Mouse (Mus musculus) limb, embryonic 12.5 days (tissue): ENCODE data around the gene Ptges. TPM values are rescaled to one million over a fixed set of nuclear protein-coding genes. Genes with fewer than 3 reads are reported as not detected.
A peak's percentile ranks its signal among the peaks of the same experiment; 100 is the strongest.
"Not testable (repeated sequence)": the region's sequence is repeated elsewhere in the genome, so short reads cannot be mapped to it uniquely, and the experiment has no call there.

Experiments used
- ATAC-seq: fragments of 200-750 bp; cut with Nextera tagmentation; 2 replicates; pipeline ENCODE4 v1.8.0; 2017; ENCODE audit warnings: low read depth, moderate TSS enrichment; ENCODE audit not compliant: insufficient number of reproducible peaks, insufficient read depth, low FRiP score, low TSS enrichment
- H3K27ac ChIP-seq: fragments of 300-500 bp; sonication (generic); 2 replicates; pipeline ENCODE4 v1.5.1; 2016; ENCODE audit warnings: mild to moderate bottlenecking, moderate library complexity
- H3K27me3 ChIP-seq: fragments of 300-500 bp; sonication (generic); 2 replicates; pipeline ENCODE4 v1.6.1; 2016; ENCODE audit warnings: mild to moderate bottlenecking, moderate library complexity
- H3K36me3 ChIP-seq: fragments of 300-500 bp; sonication (generic); 2 replicates; pipeline ENCODE4 v1.6.1; 2016; ENCODE audit warnings: mild to moderate bottlenecking, moderate library complexity
- H3K4me1 ChIP-seq: fragments of 300-500 bp; sonication (generic); replicated peaks from 2 replicates; pipeline ENCODE4 v1.6.1; 2016
- H3K4me2 ChIP-seq: fragments of 300-500 bp; sonication (generic); 2 replicates; pipeline ENCODE4 v1.6.1; 2016; ENCODE audit warnings: mild to moderate bottlenecking, moderate library complexity
- H3K4me3 ChIP-seq: fragments of 300-500 bp; sonication (generic); replicated peaks from 2 replicates; pipeline ENCODE4 v1.5.1; 2016; ENCODE audit warnings: mild to moderate bottlenecking
- H3K9ac ChIP-seq: fragments of 300-500 bp; sonication (generic); replicated peaks from 2 replicates; pipeline ENCODE4 v1.6.1; 2016; ENCODE audit warnings: mild to moderate bottlenecking, moderate library complexity
- H3K9me3 ChIP-seq: fragments of 300-500 bp; sonication (generic); 2 replicates; pipeline ENCODE4 v1.6.1; 2016; ENCODE audit warnings: mild to moderate bottlenecking, moderate library complexity
- WGBS: fragments of 180-500 bp; shearing (Covaris S2); methylation state at CpG from one replicate; pipeline ENCODE4 v1.1.7; 2016; 5-methylcytosine and 5-hydroxymethylcytosine counted together
- polyA plus RNA-seq: library from polyadenylated mRNA; unstranded; fragments of >200 nt; fragmentation: Nextera tagmentation; extraction: Ambion mirVana; gene quantifications from 2 replicates; pipeline ENCODE4 v1.2.1, GENCODE M21; 2016

Gene Ptges
- polyA plus RNA-seq, 1 experiment from 2014 or later: 11.5 TPM

DNA sequence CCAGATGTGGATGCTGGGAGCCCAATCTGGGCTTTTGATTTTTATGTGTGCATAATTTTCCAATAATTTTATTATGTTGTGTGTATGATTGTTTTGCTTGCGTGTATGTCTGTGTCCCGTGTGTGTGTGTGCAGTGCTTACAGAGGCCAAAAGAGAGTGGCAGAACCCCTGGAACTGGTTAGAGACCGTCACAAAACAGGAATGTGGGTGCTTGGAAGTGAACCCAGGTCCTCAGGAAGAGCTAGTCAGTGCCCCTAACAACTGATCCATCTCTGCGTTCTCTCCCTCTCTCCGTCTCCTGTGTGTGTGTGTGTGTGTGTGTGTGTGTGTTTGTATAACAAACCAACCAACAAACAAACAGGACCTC lies 22.8 kb upstream of the Ptges start:
- 31% methylated on average over 5 of the region's 5 CpGs for WGBS
- Histone ChIP-seq H3K4me2 (peak overlapping the region; percentile 89), H3K9ac (peak overlapping the region; percentile 78; the same call in 1 of the 2 replicates), H3K36me3 (peaks cover 29% of the 10 kb centered on the region), H3K27ac (peak overlapping the region; percentile 87), H3K27me3 (no peaks in the 10 kb centered on the region), H3K4me3 (peak overlapping the region; percentile 91), H3K9me3 (no peaks in the 10 kb centered on the region), H3K4me1 (peaks cover 27% of the 10 kb centered on the region)
- no peak for ATAC-seq

DNA sequence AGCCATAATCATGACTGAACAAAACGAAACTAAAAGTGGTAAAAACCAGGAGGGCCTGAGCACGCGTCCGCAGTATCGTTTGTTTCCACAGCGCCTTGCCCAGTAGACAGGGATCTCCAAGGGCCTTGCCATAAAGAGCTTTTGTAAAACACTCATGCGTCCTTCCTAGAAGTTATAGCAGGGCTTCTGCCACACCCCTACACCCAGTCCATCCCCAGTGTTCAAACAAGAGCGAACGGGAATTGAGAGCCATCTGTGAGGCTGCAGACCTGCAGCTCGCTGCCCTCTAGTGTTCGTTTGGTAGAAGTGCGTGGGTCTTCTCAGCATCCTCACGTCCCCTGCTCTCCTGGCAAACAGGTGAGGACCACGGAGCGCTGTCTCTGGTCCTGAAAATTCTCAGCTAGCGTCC lies 12.9 kb upstream of the Ptges start:
- Histone ChIP-seq H3K36me3 (no peaks in the 10 kb centered on the region), H3K9me3 (no peaks in the 10 kb centered on the region), H3K27me3 (no peaks in the 10 kb centered on the region), H3K27ac (no peak overlapping the region), H3K4me1 (no peaks in the 10 kb centered on the region), H3K9ac (no peak overlapping the region), H3K4me2 (peak overlapping the region; percentile 22), H3K4me3 (peak overlapping the region; percentile 8; the same call in 1 of the 2 replicates)
- ATAC-seq: peak; percentile 61
- 30% methylated on average over 16 of the region's 16 CpGs for WGBS

GRCm38 (mm10) chr2:30942116-30942515 lies 12.5 kb upstream of the Ptges start:
- not testable (repeated sequence) for ATAC-seq, H3K4me2 ChIP-seq
- WGBS: 47% methylated on average over 7 of the region's 7 CpGs

DNA sequence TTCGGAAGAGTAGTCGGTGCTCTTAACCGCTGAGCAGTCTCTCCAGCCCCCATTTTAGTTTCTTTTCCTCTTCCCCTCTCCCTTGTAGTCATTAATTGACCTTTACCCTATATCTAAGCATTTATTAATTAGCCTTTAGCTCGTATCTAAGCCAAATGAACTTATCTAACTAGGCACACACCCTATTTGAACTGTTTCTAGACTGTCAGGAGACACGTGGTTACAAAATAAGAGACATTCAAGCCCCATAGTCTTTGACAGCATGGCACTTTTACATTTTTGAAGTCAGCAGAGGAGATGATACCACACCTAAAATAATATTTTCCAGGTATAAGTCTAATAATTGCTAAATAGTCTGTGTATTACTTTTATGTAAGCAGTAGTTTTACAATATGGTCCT lies 11.9 kb upstream of the Ptges start:
- Histone ChIP-seq H3K9me3 (no peaks in the 10 kb centered on the region), H3K9ac (no peak overlapping the region), H3K27me3 (no peaks in the 10 kb centered on the region), H3K4me2 (no peak overlapping the region), H3K36me3 (no peaks in the 10 kb centered on the region), H3K4me3 (no peak overlapping the region), H3K4me1 (no peaks in the 10 kb centered on the region), H3K27ac (no peak overlapping the region)
- ATAC-seq: no peak
- 87% methylated on average over 5 of the region's 5 CpGs for WGBS

More at GRCm38 (mm10) chr2:30942116-30942515, 12.5 kb upstream of the Ptges start:
- not testable (repeated sequence) for H3K27ac ChIP-seq, H3K27me3 ChIP-seq, H3K9ac ChIP-seq, H3K36me3 ChIP-seq, H3K9me3 ChIP-seq, H3K4me3 ChIP-seq, H3K4me1 ChIP-seq

DNA sequence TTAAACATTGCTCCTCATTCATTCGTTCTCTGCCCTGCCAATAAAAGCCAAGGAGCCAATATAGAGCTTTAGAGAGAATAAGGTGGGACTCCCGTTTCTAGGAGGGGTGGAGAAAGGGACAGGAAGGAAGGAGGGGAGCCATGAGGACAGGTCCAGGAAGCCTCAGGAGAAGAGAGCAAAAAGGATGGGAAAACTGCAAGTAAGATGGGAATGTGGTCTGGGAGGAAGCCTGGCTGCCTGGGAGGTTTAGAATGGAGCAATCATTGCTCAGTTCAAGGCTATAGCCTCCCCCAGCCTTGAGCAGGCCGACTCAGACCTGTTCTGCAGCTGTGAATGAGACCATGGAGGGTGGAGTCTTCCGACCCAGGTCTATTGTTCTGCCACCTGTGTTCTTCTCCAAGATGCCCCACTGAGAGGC lies 8.9 kb upstream of the Ptges start:
- Histone ChIP-seq H3K9ac (no peak overlapping the region), H3K4me2 (no peak overlapping the region), H3K27ac (no peak overlapping the region), H3K4me1 (no peaks in the 10 kb centered on the region), H3K36me3 (no peaks in the 10 kb centered on the region), H3K27me3 (no peaks in the 10 kb centered on the region), H3K9me3 (no peaks in the 10 kb centered on the region), H3K4me3 (no peak overlapping the region)
- 54% methylated on average over 4 of the region's 4 CpGs for WGBS
- no peak for ATAC-seq

- Histone ChIP-seq H3K27me3 (no peaks in the 10 kb centered on the region), H3K4me3 (no peak overlapping the region), H3K27ac (no peak overlapping the region), H3K9me3 (no peaks in the 10 kb centered on the region), H3K36me3 (no peaks in the 10 kb centered on the region), H3K9ac (no peak overlapping the region), H3K4me2 (no peak overlapping the region), H3K4me1 (no peaks in the 10 kb centered on the region)
- 89% methylated on average over 8 of the region's 8 CpGs for WGBS
- ATAC-seq: no peak
These were observed 8.1 kb upstream of the Ptges start for GRCm38 (mm10) chr2:30937731-30938130.

DNA sequence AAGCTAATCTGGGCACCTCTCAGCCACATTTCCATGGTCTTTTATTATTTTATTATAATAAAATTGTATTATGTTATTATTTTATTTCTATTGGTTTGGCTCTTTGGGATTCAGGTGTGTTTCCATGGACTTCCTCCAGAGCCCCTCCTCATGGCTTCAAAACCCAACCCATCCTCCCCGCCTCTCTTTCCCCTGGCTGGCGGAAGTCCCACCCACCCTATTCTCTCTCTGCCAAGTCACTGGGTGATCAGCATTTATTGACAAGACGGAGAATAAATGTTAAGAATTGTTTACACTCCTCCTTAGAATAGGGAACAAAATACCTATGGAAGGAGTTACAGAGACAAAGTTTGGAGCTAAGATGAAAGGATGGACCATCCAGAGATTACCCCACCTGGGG lies 7.1 kb upstream of the Ptges start:
- Histone ChIP-seq H3K27me3 (no peaks in the 10 kb centered on the region), H3K4me1 (no peaks in the 10 kb centered on the region)
- 78% methylated on average over 3 of the region's 3 CpGs for WGBS

DNA sequence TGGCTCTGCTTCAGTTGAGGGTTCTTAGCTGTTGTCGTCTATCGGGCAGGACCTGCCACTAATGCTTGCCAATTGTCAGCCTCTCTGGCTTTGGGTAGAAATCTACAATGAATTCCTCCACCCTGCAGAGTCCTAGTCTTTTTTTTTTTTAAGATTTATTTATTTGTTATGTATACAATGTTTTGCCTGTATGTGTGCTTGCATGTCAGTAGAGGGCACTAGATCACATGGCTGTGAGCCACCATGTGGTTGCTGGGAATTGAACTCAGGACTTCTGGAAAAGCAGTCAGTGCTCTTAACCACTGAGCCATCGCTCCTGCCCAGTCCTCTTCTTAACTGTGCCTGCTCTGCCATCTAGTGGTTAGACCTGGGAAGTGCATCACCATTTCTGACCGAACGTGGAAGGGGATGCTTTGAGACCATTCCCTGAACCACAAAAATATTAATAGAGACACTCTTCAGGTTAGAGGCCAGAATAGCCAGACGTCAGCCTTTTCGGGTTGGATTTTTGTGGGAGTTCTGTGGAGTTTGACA lies 4.3 kb upstream of the Ptges start:
- H3K4me1 ChIP-seq: peaks cover 10% of the 10 kb centered on the region; the same call in 1 of the 2 replicates
- no peak for ATAC-seq
- no peaks in the 10 kb centered on the region for H3K9me3 ChIP-seq
- 25% methylated on average over 7 of the region's 7 CpGs for WGBS
- no peaks in the 10 kb centered on the region for H3K36me3 ChIP-seq
- no peak overlapping the region for H3K4me2 ChIP-seq
- H3K4me3 ChIP-seq: no peak overlapping the region
- H3K9ac ChIP-seq: no peak overlapping the region
- no peak overlapping the region for H3K27ac ChIP-seq
- no peaks in the 10 kb centered on the region for H3K27me3 ChIP-seq

More for the DNA sequence above, 7.1 kb upstream of the Ptges start:
- H3K4me2 ChIP-seq: no peak overlapping the region
- no peak for ATAC-seq
- no peak overlapping the region for H3K9ac ChIP-seq
- H3K4me3 ChIP-seq: no peak overlapping the region
- no peaks in the 10 kb centered on the region for H3K9me3 ChIP-seq
- no peaks in the 10 kb centered on the region for H3K36me3 ChIP-seq
- H3K27ac ChIP-seq: no peak overlapping the region

DNA sequence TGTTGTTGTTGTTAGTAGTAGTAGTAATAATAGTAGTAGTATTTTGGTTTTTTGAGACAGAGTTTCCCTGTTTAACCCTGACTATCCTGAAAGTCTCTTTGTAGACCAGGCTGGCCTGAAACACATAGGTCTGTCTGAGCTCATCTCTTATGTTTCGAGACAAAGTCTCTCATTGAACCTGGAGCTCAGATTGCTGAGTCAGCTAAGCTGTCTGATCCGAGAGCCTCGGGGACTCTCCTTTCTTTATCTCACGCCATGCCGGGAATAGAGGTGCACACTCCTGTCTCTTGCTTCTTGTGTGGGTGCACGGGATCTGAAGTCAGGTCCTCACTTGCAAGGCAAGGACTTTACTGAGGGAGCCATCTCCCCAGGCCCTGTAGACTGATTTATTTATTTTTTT lies 3.4 kb upstream of the Ptges start:
- H3K4me1 ChIP-seq: peaks cover 16% of the 10 kb centered on the region
- H3K36me3 ChIP-seq: no peaks in the 10 kb centered on the region
- 82% methylated on average over 6 of the region's 6 CpGs for WGBS
- no peak overlapping the region for H3K9ac ChIP-seq
- H3K9me3 ChIP-seq: no peaks in the 10 kb centered on the region
- no peak overlapping the region for H3K4me3 ChIP-seq
- H3K4me2 ChIP-seq: no peak overlapping the region
- no peaks in the 10 kb centered on the region for H3K27me3 ChIP-seq
- no peak overlapping the region for H3K27ac ChIP-seq
- no peak for ATAC-seq

DNA sequence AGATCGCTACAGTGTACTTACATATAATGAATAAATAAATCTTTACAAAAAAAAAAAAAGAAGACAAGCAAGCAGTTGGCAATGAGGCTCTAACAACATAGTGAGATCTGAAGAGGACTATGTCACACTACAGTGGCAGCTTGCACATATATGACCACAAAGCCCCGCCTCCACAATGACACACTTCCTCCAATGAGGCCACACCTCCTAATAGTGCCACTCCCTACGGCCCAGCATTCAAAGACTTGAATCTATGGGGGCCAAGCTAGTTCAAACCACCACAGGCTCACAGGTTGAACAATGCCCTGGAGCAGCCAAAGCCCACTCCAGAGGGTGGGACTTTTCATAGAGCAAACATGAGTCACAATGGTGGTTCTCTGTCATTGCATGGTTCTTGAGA lies 2.3 kb upstream of the Ptges start:
- Histone ChIP-seq H3K27me3 (no peaks in the 10 kb centered on the region), H3K4me1 (peaks cover 20% of the 10 kb centered on the region), H3K9ac (no peak overlapping the region), H3K4me2 (no peak overlapping the region), H3K36me3 (no peaks in the 10 kb centered on the region), H3K27ac (no peak overlapping the region), H3K9me3 (no peaks in the 10 kb centered on the region), H3K4me3 (no peak overlapping the region)
- WGBS: 84% methylated on average over 3 of the region's 3 CpGs
- no peak for ATAC-seq

DNA sequence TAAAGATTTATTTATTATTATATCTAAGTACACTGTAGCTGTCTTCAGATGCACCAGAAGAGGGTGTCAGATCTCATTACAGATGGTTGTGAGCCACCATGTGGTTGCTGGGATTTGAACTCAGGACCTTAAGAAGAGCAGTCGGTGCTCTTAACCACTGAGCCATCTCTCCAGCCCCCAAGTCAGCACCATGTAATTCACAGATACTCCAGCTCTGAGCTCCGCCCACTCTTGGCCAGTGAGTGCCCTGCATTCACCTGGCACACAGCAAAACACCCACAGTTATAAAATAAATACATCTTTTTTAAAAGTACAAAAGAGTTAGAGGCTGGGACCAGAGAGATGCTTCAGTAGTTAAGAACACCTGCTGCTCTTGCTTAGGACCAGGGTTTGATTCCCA lies 1.2 kb upstream of the Ptges start:
- not testable (repeated sequence) for H3K9me3 ChIP-seq, H3K27me3 ChIP-seq, H3K36me3 ChIP-seq, H3K27ac ChIP-seq, H3K4me3 ChIP-seq, ATAC-seq, H3K4me2 ChIP-seq, H3K9ac ChIP-seq
- WGBS: 92% methylated on average over 2 of the region's 2 CpGs
- H3K4me1 ChIP-seq: peaks cover 20% of the 10 kb centered on the region

- peak overlapping the region; percentile 60 for H3K4me2 ChIP-seq
- H3K4me1 ChIP-seq: peaks cover 20% of the 10 kb centered on the region
- H3K9ac ChIP-seq: no peak overlapping the region
- no peak for ATAC-seq
- H3K36me3 ChIP-seq: no peaks in the 10 kb centered on the region
- H3K27me3 ChIP-seq: no peaks in the 10 kb centered on the region
- 30% methylated on average over 12 of the region's 12 CpGs for WGBS
- no peaks in the 10 kb centered on the region for H3K9me3 ChIP-seq
- H3K4me3 ChIP-seq: peak overlapping the region; percentile 23; the same call in 1 of the 2 replicates
- H3K27ac ChIP-seq: no peak overlapping the region
These were observed 675 bp downstream of the Ptges start for GRCm38 (mm10) chr2:30928893-30929482.
